Mouse (Mus musculus) R1 (cell line): ENCODE data around the gene Gm47996.
A peak's percentile ranks its signal among the peaks of the same experiment; 100 is the strongest.
"Not testable (repeated sequence)": the region's sequence is repeated elsewhere in the genome, so short reads cannot be mapped to it uniquely, and the experiment has no call there.

Experiments
- DNase-seq: peaks from one replicate; pipeline ENCODE4 v3.0.0-alpha.2; 2018; ENCODE audit warnings: low read depth, low spot score

The Gm47996 gene

GRCm38 (mm10) chr1:151209824-151210355 is at the start of gene Gm47996:
Gene Gm47996 (plus strand): TSS chr1:151210131.
- DNase-seq = not testable (repeated sequence)

DNA sequence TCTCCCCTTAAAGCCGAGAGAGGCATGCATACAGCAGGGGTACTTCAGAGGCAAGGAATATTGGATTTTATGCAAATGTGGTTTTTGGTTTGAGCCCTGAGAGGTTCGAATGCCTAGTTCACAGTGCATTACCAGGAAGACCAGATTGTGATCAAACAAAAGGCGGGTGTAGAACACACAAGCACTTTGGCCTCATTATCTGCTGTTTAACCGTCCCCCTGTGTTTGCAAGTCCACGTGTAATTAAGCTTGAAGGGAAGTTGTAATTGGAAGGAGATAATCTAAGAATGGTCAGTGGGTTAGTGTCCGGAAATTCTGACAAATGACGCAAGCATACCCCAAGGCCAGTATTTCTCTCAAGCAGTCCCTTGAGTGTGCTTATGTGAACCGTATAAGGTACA is 43.9 kb upstream of the Gm47996 start:
- DNase-seq = no peak

- DNase-seq = peak; percentile 13
These were observed 42.5 kb upstream of the Gm47996 start for GRCm38 (mm10) chr1:151167297-151168047.

GRCm38 (mm10) chr1:151168637-151169036 is 41.3 kb upstream of the Gm47996 start:
- peak; percentile 23 for DNase-seq

GRCm38 (mm10) chr1:151171572-151172461 is 38.1 kb upstream of the Gm47996 start:
- DNase-seq = no peak

- DNase-seq = peak; percentile 89
These were observed 32.6 kb upstream of the Gm47996 start for GRCm38 (mm10) chr1:151177030-151177936.

DNA sequence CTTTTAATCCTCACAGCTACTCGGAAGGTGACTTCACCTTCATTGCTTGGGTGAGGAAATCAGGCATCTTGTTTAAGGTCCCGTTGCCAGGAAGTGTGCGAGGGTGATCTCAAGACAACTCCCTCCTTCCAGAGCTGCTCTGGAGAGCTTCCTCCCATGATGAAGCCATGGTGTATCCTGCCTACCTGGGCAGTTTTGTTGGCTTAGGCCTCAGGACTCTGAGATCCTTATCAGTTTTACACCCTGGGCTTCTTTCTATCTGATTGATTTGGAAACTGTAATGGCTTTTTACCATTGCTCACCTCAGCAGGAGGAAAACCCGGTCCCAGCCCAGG is 32.0 kb upstream of the Gm47996 start:
- DNase-seq = no peak

DNA sequence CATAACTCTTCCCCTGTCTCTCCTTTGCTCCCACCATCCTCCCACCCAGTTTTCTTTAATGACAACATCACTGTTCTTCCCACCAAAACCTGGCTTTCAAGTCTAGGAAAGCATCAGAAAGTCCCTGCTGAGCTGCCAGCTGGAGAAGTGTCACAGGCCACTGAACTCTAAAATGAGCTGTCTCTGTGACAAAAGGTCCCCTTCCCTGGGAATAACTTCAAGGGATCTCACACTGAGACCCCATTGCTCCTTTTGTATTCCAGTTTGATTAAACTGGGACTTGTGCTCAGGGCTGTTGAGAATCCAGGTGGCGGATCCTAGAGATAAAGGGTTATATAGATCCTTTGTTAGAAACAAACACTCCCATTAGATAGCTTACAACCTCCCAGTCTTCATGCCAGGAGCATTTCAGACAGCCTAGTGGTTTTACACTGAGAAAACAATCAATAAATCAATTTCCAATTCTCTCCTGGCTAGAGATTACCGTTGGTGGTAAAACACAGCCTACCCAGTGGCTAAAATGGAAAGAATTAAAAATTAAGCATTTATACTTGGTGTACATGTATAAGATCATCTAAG is 31.3 kb upstream of the Gm47996 start:
- peak; percentile 79 for DNase-seq

DNA sequence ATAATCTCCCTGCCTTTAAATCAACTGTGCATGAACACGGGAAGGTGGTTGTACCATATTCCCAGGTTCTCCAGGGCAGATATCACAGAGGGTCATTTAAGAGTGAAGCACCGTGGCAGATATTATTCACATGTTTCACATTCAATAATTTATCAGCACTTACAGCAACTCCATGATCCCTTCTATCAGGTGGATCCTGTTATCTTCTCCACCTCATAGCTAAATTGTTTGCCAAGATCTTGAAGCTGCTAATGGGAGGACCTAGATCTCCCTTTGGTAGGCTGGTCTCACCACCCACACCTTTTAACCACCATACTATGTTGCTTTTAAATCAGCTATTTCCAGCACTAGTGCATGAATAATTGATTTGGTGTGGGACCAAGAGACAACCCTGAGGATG is 29.8 kb upstream of the Gm47996 start:
- DNase-seq = no peak

GRCm38 (mm10) chr1:151182266-151182665 is 27.7 kb upstream of the Gm47996 start, which contains the start of gene Gm47985:
Gene Gm47985 (plus strand): TSS chr1:151182537.
- not testable (repeated sequence) for DNase-seq

- not testable (repeated sequence) for DNase-seq
These were observed 23.7 kb upstream of the Gm47996 start for GRCm38 (mm10) chr1:151186186-151186585.

DNA sequence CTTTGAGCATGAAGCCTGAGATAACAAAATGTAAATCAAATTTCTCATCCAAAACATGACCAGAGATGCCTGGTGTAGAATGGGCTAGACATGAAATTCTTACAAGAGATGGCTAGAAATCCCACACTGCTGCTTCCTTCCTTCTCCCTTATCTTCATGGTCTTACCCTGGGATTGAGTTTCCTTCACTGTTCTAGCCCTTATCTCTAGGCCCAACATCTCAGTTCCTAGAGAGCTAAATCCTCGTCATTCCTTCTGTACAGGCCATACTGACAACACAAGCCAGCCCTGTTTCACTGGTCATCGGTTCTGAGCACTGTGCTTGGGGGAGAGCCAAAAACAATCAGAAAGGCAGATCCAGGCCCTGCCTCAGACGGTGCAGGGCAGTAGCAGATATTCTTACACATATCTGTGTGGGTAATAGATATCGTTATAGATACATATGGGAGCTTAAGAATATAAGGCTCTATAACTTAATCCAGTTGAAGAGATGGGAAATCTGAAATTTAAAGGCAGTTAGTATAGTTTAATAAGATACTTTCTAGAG is 23.0 kb upstream of the Gm47996 start:
- not testable (repeated sequence) for DNase-seq

- no peak for DNase-seq
These were observed 21.5 kb upstream of the Gm47996 start for GRCm38 (mm10) chr1:151188469-151188868.

DNA sequence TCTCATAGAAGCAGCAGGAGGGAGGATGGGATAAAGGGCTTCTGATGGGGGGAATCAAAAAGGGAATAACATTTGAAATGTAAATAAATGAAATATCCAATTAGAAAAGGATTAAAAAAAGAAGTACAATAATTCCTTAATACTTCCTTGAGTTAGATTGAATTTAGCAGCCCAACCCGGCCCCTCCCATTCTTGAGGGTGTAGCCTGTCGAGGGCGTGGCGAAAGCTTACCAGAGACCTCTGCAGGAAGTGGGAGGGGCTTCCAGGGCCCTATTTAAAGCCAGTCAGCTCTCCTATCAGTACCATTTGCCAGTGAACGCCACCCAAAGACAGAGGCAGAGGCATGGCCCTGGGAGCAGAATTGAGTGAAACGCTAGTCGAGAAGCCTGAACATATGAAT is 17.9 kb upstream of the Gm47996 start, which contains the start of gene Gm8947:
Gene Gm8947 (plus strand): TSS at position 302 of the 400 bp plus-strand sequence.
- not testable (repeated sequence) for DNase-seq

GRCm38 (mm10) chr1:151192739-151193138 is 17.2 kb upstream of the Gm47996 start:
- not testable (repeated sequence) for DNase-seq

- not testable (repeated sequence) for DNase-seq
These were observed 13.9 kb upstream of the Gm47996 start for GRCm38 (mm10) chr1:151195986-151196385.

DNA sequence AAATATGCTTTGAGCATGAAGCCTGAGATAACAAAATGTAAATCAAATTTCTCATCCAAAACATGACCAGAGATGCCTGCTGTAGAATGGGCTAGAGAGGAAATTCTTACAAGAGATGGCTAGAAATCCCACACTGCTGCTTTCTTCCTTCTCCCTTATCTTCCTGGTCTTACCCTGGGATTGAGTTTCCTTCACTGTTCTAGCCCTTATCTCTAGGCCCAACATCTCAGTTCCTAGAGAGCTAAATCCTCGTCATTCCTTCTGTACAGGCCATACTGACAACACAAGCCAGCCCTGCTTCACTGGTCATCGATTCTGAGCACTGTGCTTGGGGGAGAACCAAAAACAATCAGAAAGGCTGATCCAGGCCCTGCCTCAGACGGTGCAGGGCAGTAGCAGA is 13.2 kb upstream of the Gm47996 start:
- DNase-seq = not testable (repeated sequence)

DNA sequence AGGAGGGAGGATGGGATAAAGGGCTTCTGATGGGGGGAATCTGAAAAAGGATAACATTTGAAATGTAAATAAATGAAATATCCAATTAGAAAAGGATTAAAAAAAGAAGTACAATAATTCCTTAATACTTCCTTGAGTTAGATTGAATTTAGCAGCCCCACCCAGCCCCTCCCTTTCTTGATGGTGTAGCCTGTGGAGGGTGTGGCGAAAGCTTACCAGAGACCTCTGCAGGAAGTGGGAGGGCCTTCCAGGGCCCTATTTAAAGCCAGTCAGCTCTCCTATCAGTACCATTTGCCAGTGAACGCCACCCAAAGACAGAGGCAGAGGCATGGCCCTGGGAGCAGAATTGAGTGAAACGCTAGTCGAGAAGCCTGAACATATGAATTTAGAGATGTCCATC is 11.8 kb upstream of the Gm47996 start, which contains the start of gene Gm47995:
Gene Gm47995 (plus strand): TSS at position 329 of the 400 bp plus-strand sequence.
- peak; percentile 5 for DNase-seq

- DNase-seq = not testable (repeated sequence)
These were observed 9.3 kb upstream of the Gm47996 start for GRCm38 (mm10) chr1:151200620-151201019.

DNA sequence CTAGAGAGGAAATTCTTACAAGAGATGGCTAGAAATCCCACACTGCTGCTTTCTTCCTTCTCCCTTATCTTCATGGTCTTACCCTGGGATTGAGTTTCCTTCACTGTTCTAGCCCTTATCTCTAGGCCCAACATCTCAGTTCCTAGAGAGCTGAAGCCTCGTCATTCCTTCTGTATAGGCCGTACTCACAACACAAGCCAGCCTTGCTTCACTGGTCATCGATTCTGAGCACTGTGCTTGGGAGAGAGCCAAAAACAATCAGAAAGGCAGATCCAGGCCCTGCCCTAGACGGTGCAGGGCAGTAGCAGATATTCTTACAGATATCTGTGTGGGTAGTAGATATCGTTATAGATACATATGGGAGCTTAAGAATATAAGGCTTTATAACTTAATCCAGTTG is 7.2 kb upstream of the Gm47996 start:
- not testable (repeated sequence) for DNase-seq
